Mouse (Mus musculus) CD8-positive naive resting alpha-beta T cell, adult 2 months (primary cell): Measurements from ENCODE around the gene Stat5b.

Source experiments
- DNase-seq, 2 experiments: peaks; one replicate each; pipeline ENCODE4 v3.0.0; 2022; ENCODE audit warnings: low read depth in 2 of 2, low spot score in 2 of 2

Gene Stat5b

DNA sequence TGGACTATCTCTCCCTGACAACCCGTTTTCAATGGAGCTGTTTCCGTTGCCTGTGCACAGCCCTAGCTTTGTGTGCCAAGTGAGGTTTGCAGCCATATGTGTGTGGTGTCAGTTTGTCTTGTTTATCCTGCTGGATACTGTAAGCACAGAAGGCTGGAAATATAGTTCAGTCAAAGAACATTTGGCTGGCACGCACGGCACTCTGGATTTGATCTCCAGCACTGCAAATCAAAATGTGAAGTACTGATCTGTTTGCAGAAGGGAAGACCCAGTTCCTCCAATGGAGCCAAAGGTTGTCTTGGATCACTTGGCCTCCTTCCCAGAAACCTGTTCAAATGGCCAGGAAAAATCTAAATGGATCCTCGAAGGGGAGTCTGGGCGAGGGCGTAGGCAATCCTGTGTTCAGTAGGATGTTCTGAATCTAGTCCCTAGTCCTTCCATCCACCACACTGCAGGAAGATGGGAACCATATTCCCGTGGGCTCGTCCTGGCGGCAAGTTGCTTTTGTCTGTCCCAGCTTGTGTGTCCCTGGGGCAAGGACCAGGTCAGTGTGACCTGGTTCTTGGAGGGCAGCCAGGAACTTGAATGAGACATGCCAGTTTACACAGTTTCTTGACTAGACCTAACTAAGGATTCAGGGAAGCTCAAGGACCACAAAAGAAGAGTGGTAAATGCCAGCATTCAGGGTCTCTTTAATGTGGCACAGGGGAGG is 19.9 kb upstream of the Stat5b start:
- DNase-seq, result no peak

DNA sequence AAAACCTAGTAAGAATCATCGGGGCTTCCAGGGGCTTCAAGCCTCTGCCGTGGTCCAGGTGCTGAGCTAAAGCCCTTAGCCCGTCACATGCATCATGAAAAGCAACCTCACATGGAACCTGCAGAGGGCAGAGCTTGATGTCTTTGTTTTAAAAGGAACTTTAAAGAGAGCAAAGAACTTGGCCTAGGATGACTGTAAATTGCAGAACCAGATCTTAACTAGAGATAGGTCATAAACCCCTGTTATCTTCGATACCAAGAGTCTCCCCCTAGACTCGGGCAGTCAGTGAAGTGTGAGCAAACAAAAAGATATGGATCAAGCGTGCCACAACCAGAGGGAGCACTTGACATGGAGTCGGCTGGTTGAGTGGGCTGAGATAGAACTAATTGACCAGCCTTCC is 15.1 kb upstream of the Stat5b start:
- DNase-seq, result no peak

- no peak for DNase-seq
Observed at GRCm38 (mm10) chr11:100863141-100863540, 12.6 kb upstream of the Stat5b start.

DNA sequence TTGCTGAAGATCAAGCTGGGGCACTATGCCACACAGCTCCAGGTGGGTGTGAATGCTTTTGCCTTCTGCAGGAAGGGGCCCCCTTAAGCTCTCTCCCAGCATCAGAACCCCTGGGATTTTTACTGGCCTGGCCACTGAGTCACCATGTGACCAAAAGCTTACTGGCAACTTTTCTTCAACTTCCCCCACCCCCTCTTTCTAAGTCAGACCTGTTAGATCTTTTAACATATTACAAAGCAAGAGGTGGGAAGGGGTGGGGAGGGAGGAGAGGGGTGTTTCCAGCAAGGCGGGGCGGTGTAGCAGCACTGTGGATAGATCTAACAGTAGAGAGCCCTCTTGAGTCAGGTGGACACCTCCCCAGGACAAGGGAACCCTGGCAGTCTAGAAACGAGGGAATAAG is 11.3 kb upstream of the Stat5b start:
- no peak for DNase-seq

GRCm38 (mm10) chr11:100861335-100861734 is 10.8 kb upstream of the Stat5b start:
- no peak for DNase-seq

GRCm38 (mm10) chr11:100860198-100861048 is 9.9 kb upstream of the Stat5b start:
- DNase-seq, result peak; percentile 86 to 90

DNA sequence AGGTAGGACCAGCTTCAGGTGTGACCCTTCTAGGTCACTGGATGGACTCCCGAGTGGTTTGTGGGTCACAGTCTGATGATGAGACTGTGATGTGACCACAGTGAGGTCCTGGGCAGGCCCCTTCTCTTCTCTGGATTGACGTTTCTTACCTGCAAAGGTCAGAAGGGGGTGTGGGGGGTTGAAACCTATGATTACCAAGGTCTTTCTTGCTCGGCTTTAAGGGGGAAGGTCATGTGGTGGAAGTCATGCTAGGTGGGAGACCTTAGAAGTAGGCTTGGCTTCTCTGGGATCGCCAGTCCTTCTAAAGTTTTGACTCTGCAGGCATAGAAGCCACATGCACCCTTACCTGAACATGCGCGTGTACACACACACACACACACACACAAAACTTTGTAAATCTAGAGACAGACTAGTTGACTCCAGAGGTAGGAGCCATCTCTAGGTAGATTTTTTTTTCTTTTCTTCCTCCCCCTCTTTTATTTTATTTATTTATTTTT is 9.1 kb upstream of the Stat5b start:
- DNase-seq, result no peak

DNA sequence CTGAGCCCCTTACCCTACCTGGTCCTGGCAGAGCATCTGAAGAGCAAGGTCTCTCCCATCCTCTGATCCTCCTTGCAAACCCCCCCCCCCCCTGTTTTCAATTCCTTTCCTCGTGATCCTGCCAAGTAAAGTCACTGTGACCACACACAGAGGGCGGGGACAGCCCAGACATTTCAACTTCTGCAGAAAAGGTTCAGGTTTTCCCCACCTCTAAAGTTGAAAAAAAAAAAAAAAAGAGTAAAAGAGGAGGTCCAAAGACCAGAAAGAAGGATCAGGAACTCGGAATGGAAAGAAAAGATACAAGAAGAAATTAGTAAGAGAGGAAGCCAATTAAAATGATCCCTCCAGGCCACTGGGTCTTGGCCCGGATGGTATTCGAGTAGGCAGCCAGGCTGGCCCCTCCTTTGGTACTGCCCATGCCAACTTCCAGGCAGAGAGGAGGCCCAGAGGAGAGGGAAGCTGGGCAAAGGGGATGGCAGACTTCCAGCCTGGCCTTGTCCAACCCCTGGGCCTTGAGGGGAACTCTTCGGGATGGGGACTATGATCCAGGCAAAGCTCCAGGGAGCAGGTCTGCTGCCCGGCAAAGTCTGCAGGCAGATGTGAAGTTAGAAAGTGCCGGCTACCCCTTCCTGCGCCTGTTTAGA is 8.5 kb upstream of the Stat5b start, which contains the start of gene Stat5a:
Gene Stat5a (plus strand): TSS at position 417 of the 644 bp plus-strand sequence.
- no peak for DNase-seq

- no peak for DNase-seq
Observed at GRCm38 (mm10) chr11:100857960-100858359, 7.4 kb upstream of the Stat5b start.

GRCm38 (mm10) chr11:100855178-100855577 is 4.7 kb upstream of the Stat5b start:
- DNase-seq, result no peak

DNA sequence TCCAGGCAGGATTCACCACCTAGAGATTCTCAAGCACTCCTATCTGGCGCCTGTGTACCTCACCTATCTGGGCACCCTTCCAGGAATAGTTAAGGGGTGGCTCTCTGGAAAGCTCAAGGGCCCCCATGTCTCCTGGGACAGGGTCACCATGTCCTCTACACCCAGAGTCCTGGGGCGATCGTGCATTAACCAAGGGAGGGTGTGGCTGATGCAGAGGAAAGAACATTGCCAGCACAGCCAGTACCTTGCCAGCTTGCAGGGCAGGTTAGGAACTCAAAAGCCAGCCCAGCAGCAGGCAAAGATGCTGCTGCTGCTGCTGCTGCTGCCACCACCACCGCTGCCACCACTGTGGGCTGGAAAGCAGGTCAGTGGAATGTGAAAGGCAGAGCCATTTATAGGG is 3.7 kb upstream of the Stat5b start:
- no peak for DNase-seq

- no peak for DNase-seq
Observed at GRCm38 (mm10) chr11:100853018-100853417, 2.5 kb upstream of the Stat5b start.

GRCm38 (mm10) chr11:100852088-100852487 is 1.6 kb upstream of the Stat5b start:
- DNase-seq, result no peak

- no peak for DNase-seq
Observed at GRCm38 (mm10) chr11:100850778-100851528, 429 bp upstream of the Stat5b start.

- DNase-seq, result no peak
Observed at GRCm38 (mm10) chr11:100849456-100850037, 977 bp downstream of the Stat5b start.

DNA sequence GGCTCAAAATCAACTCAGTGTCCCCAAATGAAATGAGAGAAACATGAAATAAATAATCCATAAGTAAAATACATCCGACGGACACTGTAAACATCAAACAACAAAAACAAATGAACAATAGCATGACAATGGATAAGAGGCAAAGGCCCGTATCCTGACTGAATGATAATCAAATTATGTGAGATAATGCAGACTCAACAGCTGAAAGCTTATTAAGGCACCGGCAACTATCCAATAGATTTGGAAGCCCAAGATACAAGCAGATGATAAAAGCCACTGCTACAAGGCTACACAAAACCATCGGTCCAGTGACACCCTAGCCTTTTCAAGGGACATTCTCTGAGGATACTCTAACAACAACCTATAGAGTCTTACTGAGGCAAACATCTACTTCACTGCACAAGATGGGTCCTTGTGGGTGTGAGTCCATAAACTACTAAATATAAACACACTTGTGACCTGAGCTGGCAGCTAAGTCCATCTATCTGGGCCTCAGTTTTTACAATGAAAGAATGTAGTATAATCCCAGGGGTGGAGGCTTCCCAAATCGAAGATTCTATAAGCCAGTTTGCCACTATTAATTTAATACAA is 1.6 kb downstream of the Stat5b start:
- no peak for DNase-seq

GRCm38 (mm10) chr11:100848080-100848479 is 2.4 kb downstream of the Stat5b start:
- peak in 1 of 2 experiments; percentile 56 for DNase-seq

- no peak for DNase-seq
Observed at GRCm38 (mm10) chr11:100847572-100847971, 3.0 kb downstream of the Stat5b start.

DNA sequence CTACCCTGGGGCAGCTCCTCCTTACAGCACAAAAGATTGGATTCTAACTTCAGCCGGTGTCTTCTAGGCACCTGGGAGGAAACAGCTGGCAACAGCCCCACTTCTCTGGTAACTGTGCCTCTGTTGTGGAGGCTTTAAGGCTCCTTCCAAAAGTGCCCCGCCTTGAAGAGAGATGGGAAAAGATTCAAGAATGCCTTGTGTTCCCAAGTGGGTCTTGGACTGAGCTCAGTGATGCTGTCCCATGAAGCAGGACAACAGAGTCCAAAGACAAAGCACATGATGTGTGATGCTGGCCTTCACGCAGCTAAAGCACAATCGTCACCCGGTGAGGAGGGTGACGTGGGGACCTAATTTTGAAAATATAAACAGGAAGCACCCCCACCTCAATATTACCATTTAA is 4.7 kb downstream of the Stat5b start:
- peak; percentile 69 to 79 for DNase-seq

- no peak for DNase-seq
Observed at GRCm38 (mm10) chr11:100844121-100844520, 6.4 kb downstream of the Stat5b start.
